In genomic region chr2:71191391-71192194, GRCm38 (mm10) we compare ENCODE assay signal across 9 mouse cellular contexts. TPM values are rescaled to one million over a fixed set of nuclear protein-coding genes. Genes with fewer than 3 reads are reported as not detected.
DNase-seq lines count a peak whose midpoint lies in the region; ATAC-seq and TF ChIP-seq lines count a peak whose summit lies in the region.
"Had no signal": no experiment of that assay in that cellular context is flagged by ENCODE, and none has a peak within 500 bp of the region (broad histone marks: within the 10 kb centered on the region; RNA-seq: fewer than 3 reads in every experiment).

No protein-coding gene starts in this region.

- TF ChIP-seq POLR2A in lung, adult 2 months (IDR thresholded peaks at IDR 0.05; ENCODE audit: borderline replicate concordance, extremely low read depth, low read depth, low read length): no peak

- intact Hi-C loops in gastrocnemius, postnatal 36 days (cut with DNase I): no loop called here

- H3K4me3 ChIP-seq in heart, embryonic 10.5 days: peak overlapping the region; percentile 30; the same call in 1 of the 2 replicates
- H3K4me3 ChIP-seq in lung, embryonic 15.5 days: no peak overlapping the region
- no peak overlapping the region for H3K4me3 ChIP-seq in lung, adult 2 months (replicated peaks; ENCODE audit: extremely low read depth, low read depth, low read length)
- H3K4me3 ChIP-seq in hindbrain, postnatal 0 days (ENCODE audit: low read length): 0 out of 2 replicates have a peak overlapping the region, but pooled peaks have one; percentile 1
- H3K4me3 ChIP-seq in stomach, embryonic 16.5 days (replicated peaks; ENCODE audit: low read length): no peak overlapping the region

- H3K27me3 ChIP-seq in heart, embryonic 10.5 days (ENCODE audit: insufficient read depth, poor library complexity, severe bottlenecking): 0 out of 2 replicates have a peak, but pooled peaks cover 12% of the 10 kb centered on the region
- peaks cover 9% of the 10 kb centered on the region for H3K27me3 ChIP-seq in lung, embryonic 15.5 days
- no peaks in the 10 kb centered on the region for H3K27me3 ChIP-seq in hindbrain, postnatal 0 days (ENCODE audit: insufficient read depth, low read length)
- H3K27me3 ChIP-seq in stomach, embryonic 16.5 days (ENCODE audit: control insufficient read depth, insufficient read depth, low read length): no peaks in the 10 kb centered on the region; the same call in 1 of the 2 replicates

- ATAC-seq in lung, embryonic 15.5 days (ENCODE audit: borderline replicate concordance, extremely low read depth, low FRiP score, low TSS enrichment): no peak
- ATAC-seq in hindbrain, postnatal 0 days: peak; percentile 68; the same call in 1 of the 2 replicates
- no peak for ATAC-seq in stomach, embryonic 16.5 days (ENCODE audit: insufficient read depth, low FRiP score)

- no peak for TF ChIP-seq CTCF in lung, adult 2 months (IDR thresholded peaks at IDR 0.05; ENCODE audit: insufficient read depth, low read length)
- TF ChIP-seq CTCF in hindbrain, postnatal 0 days (IDR thresholded peaks at IDR 0.05; ENCODE audit: low read depth): no peak

- H3K27ac ChIP-seq in heart, embryonic 10.5 days: no peak overlapping the region
- no peak overlapping the region for H3K27ac ChIP-seq in lung, embryonic 15.5 days
- peak overlapping the region; percentile 32; the same call in 1 of the 2 replicates for H3K27ac ChIP-seq in hindbrain, postnatal 0 days
- H3K27ac ChIP-seq in stomach, embryonic 16.5 days (ENCODE audit: low read length): no peak overlapping the region

- H3K4me2 ChIP-seq in lung, embryonic 15.5 days: peak overlapping the region; percentile 21; the same call in 1 of the 2 replicates
- peak overlapping the region; percentile 50 for H3K4me2 ChIP-seq in hindbrain, postnatal 0 days (ENCODE audit: low read depth, low read length)
- H3K4me2 ChIP-seq in stomach, embryonic 16.5 days (ENCODE audit: low read depth, low read length): 0 out of 2 replicates have a peak overlapping the region, but pooled peaks have one; percentile 10

- H3K36me3 ChIP-seq in heart, embryonic 10.5 days: no peaks in the 10 kb centered on the region
- no peaks in the 10 kb centered on the region for H3K36me3 ChIP-seq in lung, embryonic 15.5 days
- H3K36me3 ChIP-seq in hindbrain, postnatal 0 days (ENCODE audit: insufficient read depth, low read length): no peaks in the 10 kb centered on the region
- H3K36me3 ChIP-seq in stomach, embryonic 16.5 days (ENCODE audit: control insufficient read depth, insufficient read depth, low read length): no peaks in the 10 kb centered on the region

- DNase-seq in heart, embryonic 10.5 days (ENCODE audit: low spot score): no peak
- DNase-seq in heart, adult 8-10 months (ENCODE audit: low spot score): no peak
- no peak for DNase-seq in lung, adult 2 months
- peak; percentile 48 for DNase-seq in hindbrain, postnatal 0 days (ENCODE audit: low spot score)
- no peak for DNase-seq in gastrocnemius, postnatal 36 days
- DNase-seq in spleen, adult 12 weeks (ENCODE audit: low spot score): no peak
- DNase-seq: B cell, adult 2 months had no signal

- 32% methylated on average over 16 of the region's 16 CpGs for WGBS in heart, embryonic 10.5 days
- 23% methylated on average over 16 of the region's 16 CpGs for WGBS in lung, embryonic 15.5 days
- 39% methylated on average over 16 of the region's 16 CpGs for WGBS in lung, adult 2 months
- 11% methylated on average over 16 of the region's 16 CpGs for WGBS in hindbrain, postnatal 0 days
- 31% methylated on average over 16 of the region's 16 CpGs for WGBS in stomach, embryonic 16.5 days

- H3K4me1 ChIP-seq in heart, embryonic 10.5 days: 0 out of 2 replicates have a peak, but pooled peaks cover 6% of the 10 kb centered on the region
- peaks cover 17% of the 10 kb centered on the region for H3K4me1 ChIP-seq in lung, embryonic 15.5 days
- H3K4me1 ChIP-seq in lung, adult 2 months (ENCODE audit: control insufficient read depth, insufficient read depth, low read length): no peaks in the 10 kb centered on the region
- H3K4me1 ChIP-seq in hindbrain, postnatal 0 days (ENCODE audit: insufficient read depth, low read length): peaks cover 15% of the 10 kb centered on the region; the same call in 1 of the 2 replicates
- peaks cover 10% of the 10 kb centered on the region; the same call in 1 of the 2 replicates for H3K4me1 ChIP-seq in stomach, embryonic 16.5 days (ENCODE audit: control insufficient read depth, insufficient read depth, low read length)

- H3K9ac ChIP-seq in lung, embryonic 15.5 days: no peak overlapping the region
- peak overlapping the region; percentile 4; the same call in 1 of the 2 replicates for H3K9ac ChIP-seq in hindbrain, postnatal 0 days (replicated peaks; ENCODE audit: low read length)
- no peak overlapping the region for H3K9ac ChIP-seq in stomach, embryonic 16.5 days (ENCODE audit: low read length)

- H3K9me3 ChIP-seq in heart, embryonic 10.5 days: no peaks in the 10 kb centered on the region
- H3K9me3 ChIP-seq in lung, embryonic 15.5 days: no peaks in the 10 kb centered on the region
- H3K9me3 ChIP-seq in hindbrain, postnatal 0 days (ENCODE audit: low read length): no peaks in the 10 kb centered on the region
- no peaks in the 10 kb centered on the region for H3K9me3 ChIP-seq in stomach, embryonic 16.5 days (replicated peaks; ENCODE audit: control insufficient read depth, low read length)

RNA-seq across cellular contexts. Expression of gene Dync1i2, which starts 19.9 kb away (rescaled TPM):
- 69.4 and 70.4 TPM in 2 replicates for polyA plus RNA-seq in heart, embryonic 10.5 days (2016; fragmentation: Nextera tagmentation; extraction: Ambion mirVana)
- 10 to 100 TPM; 53.5 to 61.3 (median 59.5) TPM for total RNA-seq in heart, adult 8-10 months (2022)
- 90.3 and 99.6 TPM in 2 replicates for polyA plus RNA-seq in lung, embryonic 15.5 days (2015; fragmentation: Nextera tagmentation; extraction: Ambion mirVana)
- 13.6 and 27.9 TPM in 2 replicates for polyA plus RNA-seq in lung, adult 2 months (2012; rRNA removed)
- 108 and 126 TPM in 2 replicates for total RNA-seq in hindbrain, postnatal 0 days (2014; rRNA removed)
- polyA plus RNA-seq in hindbrain, postnatal 0 days (2015; fragmentation: Nextera tagmentation; extraction: Ambion mirVana): 164 and 170 TPM in 2 replicates
- polyA plus RNA-seq in stomach, embryonic 16.5 days (2015; fragmentation: Nextera tagmentation; extraction: Ambion mirVana): 77.1 and 81.1 TPM in 2 replicates
- total RNA-seq in gastrocnemius, postnatal 36 days (2021): 10 to 100 TPM; 39.0 to 39.6 TPM

Comparison
In these comparisons a context has a peak if more than half of its experiments do, and no peak if none do; other contexts are left out.
1. H3K4me3 ChIP-seq: peak in heart, embryonic 10.5 days (single experiment) and hindbrain, postnatal 0 days (single experiment); none in lung, embryonic 15.5 days (single experiment), lung, adult 2 months (single experiment) and stomach, embryonic 16.5 days (single experiment).
2. Peak in every context shown above with its lines, with median percentiles within 50 percentile points of each other: H3K4me2 ChIP-seq.